Mouse (Mus musculus) ES-E14 (cell line): ENCODE data around the gene Cldn34b2.

ENCODE experiments used
- CHD2 ChIP-seq: IDR thresholded peaks from 2 replicates; pipeline ENCODE4 v1.6.1; 2014; ENCODE audit warnings: mild to moderate bottlenecking, low read depth, low read length, inconsistent platforms
- HCFC1 ChIP-seq: IDR thresholded peaks from 2 replicates; pipeline ENCODE4 v1.6.1; 2012; ENCODE audit warnings: low read length, inconsistent platforms, borderline replicate concordance; ENCODE audit not compliant: insufficient read depth
- ZC3H11A ChIP-seq: IDR thresholded peaks from 2 replicates; pipeline ENCODE4 v1.6.1; 2012; ENCODE audit warnings: low read depth, mild to moderate bottlenecking, inconsistent platforms, low read length, borderline replicate concordance
- ZNF384 ChIP-seq: IDR thresholded peaks from 2 replicates; pipeline ENCODE4 v1.6.1; 2012; ENCODE audit warnings: low read depth, low read length, inconsistent platforms

DNA sequence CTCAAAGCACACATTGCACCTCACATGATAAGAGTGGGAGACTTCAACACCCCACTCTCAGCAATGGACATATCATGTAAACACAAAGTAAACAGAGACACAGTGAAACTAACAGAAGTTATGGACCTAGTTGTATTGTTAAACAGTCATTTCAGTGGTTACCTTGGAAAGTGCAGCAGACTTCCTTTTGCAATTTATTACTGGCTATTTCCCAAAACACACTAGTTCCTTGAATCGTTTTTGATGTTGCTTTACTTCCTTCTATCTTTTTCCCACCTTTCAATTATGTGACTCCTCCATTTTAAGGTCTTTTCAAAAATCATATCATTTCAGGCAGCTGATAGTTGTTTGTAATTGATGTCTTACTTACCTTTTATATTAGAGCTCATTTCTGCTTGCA is 43.5 kb upstream of the Cldn34b2 start:
- TF ChIP-seq CHD2 (no peak), HCFC1 (no peak), ZNF384 (no peak), ZC3H11A (no peak)
